Mouse (Mus musculus) frontal cortex, postnatal 25 days (tissue): ENCODE data around the gene Tmem129.
A peak's percentile ranks its signal among the peaks of the same experiment; 100 is the strongest.

ENCODE experiments used
- DNase-seq, 2 experiments: peaks; one replicate each; pipeline ENCODE4 v3.0.0; 2022; ENCODE audit warnings: low spot score in 2 of 2

Gene Tmem129

DNA sequence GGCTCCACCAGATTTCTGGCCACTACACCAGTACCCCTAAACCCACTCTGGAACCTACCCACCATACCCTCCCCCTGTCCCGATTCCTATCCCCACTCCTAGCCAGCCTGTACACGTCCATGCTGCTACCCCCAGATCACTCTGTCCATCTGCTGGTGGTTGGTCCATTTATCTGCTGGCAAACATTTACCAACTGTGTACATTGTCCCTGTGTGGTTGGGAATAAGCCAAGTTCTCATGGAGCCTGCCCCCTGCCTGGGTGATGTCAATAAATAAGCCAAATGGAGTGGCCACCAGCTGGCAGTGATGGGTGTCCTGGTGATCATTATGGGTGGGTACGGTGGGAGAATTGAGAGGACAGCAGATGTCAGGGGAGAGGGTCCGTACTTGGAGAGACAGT lies 28.9 kb upstream of the Tmem129 start:
- DNase-seq = no peak

GRCm38 (mm10) chr5:33684932-33685331 lies 26.7 kb upstream of the Tmem129 start:
- no peak for DNase-seq

DNA sequence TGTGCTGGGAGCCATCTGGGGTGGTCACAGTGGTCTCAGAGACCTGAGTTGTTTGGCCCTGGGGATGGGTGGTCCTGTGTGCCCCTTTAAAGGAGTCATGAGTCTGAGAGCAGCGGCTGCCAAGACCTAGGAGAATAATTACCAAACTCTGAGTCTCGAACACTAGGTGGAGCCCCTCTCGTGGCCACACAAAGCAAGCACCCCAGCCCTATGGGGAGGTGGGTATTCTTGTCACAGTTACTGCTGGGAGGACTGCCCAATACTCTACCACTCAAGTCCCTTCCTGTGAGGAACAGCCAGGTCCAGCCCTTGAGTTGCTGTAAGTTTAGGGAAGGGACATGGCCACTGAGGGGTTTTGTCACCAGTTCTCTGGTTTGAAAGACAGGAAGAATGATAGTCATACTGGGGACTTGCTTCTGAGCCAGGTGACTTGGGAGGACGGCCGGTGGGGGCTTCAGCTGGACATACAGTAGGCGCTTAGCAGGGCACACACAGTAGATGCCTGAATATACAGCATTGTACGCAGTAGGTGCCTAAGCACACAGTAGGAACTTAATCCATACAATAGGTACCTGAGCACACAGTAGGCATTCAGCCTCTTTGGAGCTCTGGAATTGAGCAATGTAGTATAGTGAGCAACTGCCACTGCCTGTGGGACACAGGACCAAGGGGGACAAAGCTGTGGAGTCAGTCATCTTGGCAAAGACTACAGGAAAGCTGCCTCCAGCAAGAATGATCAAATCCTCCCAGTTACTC lies 25.9 kb upstream of the Tmem129 start:
- peak in 1 of 2 experiments; percentile 30 for DNase-seq

DNA sequence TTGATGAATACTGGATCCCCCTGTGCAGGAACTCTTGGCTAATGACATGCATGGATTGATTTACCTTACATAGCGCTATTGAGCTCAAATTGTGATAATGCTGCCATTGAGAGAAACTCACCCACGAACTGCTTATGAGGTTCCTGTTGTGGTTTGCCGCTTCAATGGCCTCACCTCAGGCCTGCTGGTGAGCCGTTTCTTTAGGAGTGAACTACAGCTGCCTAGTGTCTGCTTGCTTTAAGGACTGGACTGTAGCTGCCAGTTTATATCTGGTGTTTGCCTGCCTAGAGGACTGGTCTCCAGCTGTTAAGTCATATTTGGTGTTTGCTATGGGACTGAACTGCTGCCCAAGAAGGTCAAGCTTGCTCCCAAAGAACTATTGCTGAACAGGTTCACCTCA lies 24.7 kb upstream of the Tmem129 start:
- DNase-seq = no peak

DNA sequence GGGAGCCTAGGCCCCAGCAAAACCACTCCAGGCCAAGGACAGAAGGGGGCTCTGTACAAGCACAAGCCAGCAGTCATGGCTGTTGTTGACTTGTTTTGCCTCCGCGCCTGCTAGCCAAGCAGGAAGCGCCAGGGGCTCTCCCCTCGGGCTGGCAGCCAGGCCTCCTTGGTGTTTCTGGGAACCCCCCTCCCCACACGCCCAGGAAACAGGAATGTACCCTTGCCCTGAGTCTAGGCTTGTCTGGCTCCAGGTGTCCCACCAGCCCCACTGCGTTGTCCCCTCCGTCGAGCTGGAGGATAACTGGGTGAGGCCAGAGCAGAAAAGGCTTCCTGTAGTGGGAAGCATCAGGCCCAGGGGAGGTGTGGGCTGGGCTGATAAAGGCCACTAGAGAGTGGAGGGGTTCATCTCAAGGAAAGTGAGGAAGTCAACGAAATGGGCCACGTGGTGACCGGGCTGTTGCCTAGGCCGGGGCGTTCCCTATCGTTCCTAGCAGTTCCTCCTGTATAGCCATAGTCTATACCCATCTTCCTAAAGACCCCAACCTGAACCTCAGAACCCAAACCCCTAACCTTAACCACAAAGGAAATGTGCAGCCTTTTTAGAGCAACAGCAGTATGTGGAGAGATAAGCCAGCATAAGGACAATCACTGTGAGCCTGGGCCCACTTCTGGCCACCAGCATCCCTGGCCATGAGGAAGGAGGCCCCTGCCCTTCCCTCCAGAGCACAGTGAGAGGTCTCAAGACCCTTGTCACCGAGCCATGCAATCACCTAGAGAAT lies 23.6 kb upstream of the Tmem129 start:
- DNase-seq = no peak

GRCm38 (mm10) chr5:33681044-33681443 lies 22.8 kb upstream of the Tmem129 start:
- DNase-seq = no peak

- no peak for DNase-seq
Measured at GRCm38 (mm10) chr5:33678244-33678643, 20.0 kb upstream of the Tmem129 start.

GRCm38 (mm10) chr5:33675964-33676363 lies 17.7 kb upstream of the Tmem129 start:
- DNase-seq = peak; percentile 53 to 57

DNA sequence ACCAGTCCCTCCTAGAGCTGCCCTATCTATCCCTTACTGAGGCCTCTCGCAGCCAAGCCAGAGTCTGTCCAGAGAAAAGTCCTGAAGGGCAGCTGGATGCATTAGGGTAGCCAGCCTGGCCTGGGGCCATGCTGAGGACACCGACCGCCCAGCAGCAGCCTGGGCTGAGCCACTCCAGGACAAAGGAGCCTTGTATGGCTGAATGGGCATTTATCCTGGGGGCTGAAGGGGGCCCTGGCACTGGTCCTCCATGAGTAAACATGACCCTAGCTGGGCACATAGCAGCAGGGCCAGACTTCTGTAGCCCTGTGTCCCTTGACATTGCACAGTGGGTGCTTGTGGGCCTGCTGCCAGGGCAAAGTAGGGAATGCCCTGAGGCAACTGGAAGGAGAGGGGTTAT lies 16.2 kb upstream of the Tmem129 start:
- no peak for DNase-seq

GRCm38 (mm10) chr5:33671659-33672058 lies 13.4 kb upstream of the Tmem129 start:
- DNase-seq = no peak

DNA sequence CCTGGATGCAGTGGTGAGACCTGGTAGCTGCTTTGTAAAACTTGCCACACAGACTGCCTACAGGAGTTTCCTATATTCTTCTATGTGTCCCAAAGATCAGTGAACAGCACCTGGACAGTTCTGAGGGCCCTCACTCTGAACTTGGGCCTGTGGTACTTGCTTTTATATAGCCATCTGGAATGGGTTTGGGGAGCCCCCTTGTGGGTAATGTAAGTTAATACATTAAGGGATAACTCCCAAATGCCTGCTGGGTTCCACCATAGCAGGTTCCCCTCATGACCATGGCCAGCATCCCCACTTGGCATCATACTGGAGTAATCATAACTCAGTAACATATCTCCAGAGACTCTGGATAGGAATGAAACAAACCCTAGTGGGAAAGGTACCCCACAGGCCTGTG lies 10.0 kb upstream of the Tmem129 start:
- DNase-seq = no peak

DNA sequence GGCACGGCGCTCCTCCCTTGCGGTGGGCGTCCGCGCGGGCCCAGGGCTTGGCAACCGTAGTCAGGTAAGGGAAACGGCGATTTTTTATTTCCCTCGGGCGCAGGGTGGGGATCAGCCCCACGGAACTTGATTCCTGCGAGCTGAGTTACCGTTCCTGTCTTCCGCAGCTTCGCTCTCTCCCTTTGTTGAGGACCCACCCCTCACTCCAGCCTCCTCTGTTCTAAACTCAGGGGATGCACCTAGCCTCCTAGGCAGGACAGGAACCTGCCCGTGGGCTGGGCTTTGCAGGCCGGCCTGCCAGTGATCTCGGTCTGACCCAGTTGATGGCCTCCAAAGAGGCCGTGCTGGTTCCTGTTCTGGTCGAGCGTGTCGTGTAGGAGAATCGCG lies 441 bp upstream of the Tmem129 start:
- no peak for DNase-seq

DNA sequence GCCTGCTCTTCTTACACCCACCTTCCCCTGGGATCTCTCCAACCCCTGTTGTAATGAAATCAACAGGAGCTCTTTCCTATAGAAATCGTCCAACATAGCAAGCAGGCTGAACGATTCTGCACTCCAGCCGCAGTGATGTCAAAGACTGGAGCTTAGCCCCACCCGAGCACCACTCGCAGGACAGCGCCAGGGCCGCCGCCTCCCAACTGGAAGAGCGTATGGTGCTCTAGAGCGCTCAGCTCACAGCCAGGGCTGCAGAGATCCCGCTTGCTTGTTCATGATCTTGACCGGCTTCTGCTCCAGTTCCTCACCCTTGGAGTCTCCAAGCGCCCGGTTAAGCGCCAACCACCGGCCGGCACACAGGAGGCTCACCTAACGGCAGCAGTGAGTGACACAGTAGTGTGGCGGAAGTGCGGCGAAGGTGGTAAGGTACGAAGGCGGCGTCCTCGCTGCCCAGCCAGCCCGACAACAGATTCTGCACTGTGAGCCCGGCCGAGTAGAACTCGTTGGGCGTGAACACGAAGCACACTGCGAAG lies 897 bp downstream of the Tmem129 start:
- DNase-seq = no peak

- no peak for DNase-seq
Measured at GRCm38 (mm10) chr5:33656739-33657138, 1.5 kb downstream of the Tmem129 start.

- DNase-seq = no peak
Measured at GRCm38 (mm10) chr5:33655251-33655840, 2.9 kb downstream of the Tmem129 start.

GRCm38 (mm10) chr5:33654424-33654823 lies 3.8 kb downstream of the Tmem129 start:
- no peak for DNase-seq

DNA sequence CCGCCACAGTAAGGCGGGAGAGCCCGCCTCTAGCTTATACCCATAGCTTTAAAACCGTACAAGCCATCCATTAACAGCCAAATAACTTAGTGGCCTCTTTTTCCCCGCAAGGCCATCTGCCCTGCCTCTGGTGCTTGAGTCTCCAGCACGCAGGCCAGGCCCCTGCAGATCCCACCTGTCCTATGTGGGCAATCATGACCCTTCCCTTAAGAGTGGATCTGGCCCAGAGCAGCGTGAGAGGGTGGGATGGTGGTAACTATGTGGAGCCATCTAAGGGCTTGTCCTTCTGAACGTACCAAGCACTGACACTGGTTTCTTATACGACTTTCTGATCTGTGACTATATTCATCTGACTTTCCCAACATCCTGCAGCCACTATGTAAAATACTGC lies 5.4 kb downstream of the Tmem129 start:
- DNase-seq = no peak

DNA sequence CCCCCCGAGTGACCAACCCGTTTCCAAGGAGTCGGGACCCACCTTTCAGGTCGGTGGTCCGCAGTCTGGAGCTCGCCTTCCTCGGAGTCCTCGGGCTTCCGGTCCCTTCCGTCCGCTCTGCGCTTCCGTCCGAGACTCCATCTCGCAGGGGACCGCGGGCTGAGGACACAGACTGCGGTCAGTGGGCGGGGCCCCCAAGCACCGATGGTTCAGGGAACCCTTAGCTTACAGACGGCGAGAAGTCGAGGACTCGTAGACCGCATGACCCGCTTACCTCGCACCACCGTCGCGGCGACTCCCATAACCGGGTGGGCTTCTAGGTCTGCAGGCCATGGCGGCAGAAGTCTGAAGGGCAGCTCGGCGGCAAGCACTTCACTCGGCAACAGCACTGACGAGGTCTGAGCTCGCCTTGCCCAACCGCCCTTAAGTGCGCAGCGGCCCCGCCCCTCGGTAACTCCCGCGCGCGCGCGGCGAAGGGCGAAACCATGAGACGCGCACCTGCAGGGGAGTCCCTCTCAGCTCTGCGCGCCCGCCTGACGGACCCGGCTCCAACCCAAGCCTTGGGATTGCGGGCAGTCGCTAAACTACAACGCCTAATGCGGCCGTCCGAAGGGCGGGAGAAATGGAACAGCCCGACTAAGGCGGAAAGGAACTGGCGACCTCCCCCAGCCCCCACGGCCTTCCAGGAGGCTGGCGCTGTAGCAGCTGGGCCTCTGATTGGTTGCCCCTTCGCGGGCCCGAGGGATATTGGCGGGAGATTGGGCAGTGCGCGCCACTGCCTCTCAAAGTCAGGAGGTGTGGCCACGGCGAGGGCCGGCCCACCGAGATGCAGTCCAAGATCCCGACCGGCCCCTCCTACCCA lies 6.1 kb downstream of the Tmem129 start, which contains the start of gene Slbp:
Gene Slbp (minus strand): TSS at position 654 of the 862 bp plus-strand sequence.
- peak; percentile 89 to 92 for DNase-seq

GRCm38 (mm10) chr5:33651541-33651920 lies 6.7 kb downstream of the Tmem129 start:
- no peak for DNase-seq

GRCm38 (mm10) chr5:33651017-33651416 lies 7.2 kb downstream of the Tmem129 start:
- no peak for DNase-seq

DNA sequence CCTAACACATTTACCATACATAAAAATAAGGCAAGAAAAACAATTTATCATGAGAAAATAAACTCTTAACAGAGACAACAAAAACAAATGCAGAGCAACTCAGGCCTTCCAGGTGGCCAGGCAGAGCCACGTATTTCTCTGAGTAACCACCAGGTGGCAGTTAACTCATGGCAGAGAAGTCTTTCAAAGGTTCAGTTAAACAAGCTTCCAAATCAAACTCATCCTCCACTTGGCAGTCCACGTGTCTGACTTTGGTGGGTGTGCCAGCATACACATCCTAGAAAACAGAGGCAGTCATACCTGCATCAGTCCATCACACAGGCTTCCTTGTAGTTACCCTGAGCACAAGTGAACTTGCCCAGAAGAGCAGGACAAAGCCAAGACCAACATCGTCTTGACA lies 17.6 kb downstream of the Tmem129 start:
- DNase-seq = peak in 1 of 2 experiments; percentile 36

- no peak for DNase-seq
Measured at GRCm38 (mm10) chr5:33638826-33639225, 19.4 kb downstream of the Tmem129 start.
